Mouse (Mus musculus): ENCODE data around the gene Sugct. TPM values are rescaled to one million over a fixed set of nuclear protein-coding genes. Genes with fewer than 3 reads are reported as not detected.

The Sugct gene
- total and polyA plus RNA-seq, 2 experiments from 2014 or later = 1.4 to 2.1 TPM

DNA sequence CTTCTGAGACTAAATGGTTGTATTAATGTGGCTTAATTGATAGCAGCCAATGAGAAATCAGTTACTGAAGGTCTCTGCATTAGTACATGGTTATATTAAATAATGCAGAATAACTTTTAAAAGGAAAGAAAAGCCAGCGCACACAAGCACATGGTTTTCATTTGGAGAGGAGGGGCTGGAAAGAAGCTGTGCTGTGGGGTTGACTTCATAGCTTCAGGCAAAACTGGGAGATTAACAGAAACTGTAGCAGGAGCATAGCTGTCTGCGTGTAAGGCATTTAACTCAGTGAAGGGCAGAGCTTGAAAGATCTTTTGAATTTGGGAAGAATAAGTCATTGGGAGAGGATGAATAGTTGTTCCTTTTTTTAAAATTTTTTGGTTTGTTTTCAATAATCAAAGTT is 668.4 kb downstream of the Sugct start:
- no peaks in the 10 kb centered on the region for H3K36me3 ChIP-seq (ENCODE audit: insufficient read depth)
- DNase-seq = no peak
- no peaks in the 10 kb centered on the region for H3K9me3 ChIP-seq (ENCODE audit: low read length)
- no peak for ATAC-seq
- WGBS = 53% methylated on average over 2 of the region's 2 CpGs
- no peak overlapping the region for H3K4me2 ChIP-seq (ENCODE audit: low read depth)
- H3K4me1 ChIP-seq (ENCODE audit: insufficient read depth) = no peaks in the 10 kb centered on the region
- no peak overlapping the region for H3K27ac ChIP-seq (ENCODE audit: low read depth, low read length)
- H3K4me3 ChIP-seq (ENCODE audit: low read depth, low read length) = no peak overlapping the region
- no peak for TF ChIP-seq CTCF (IDR thresholded peaks at IDR 0.05; ENCODE audit: low read depth)
- no peaks in the 10 kb centered on the region for H3K27me3 ChIP-seq (ENCODE audit: insufficient read depth, low read length)
- H3K9ac ChIP-seq = no peak overlapping the region

DNA sequence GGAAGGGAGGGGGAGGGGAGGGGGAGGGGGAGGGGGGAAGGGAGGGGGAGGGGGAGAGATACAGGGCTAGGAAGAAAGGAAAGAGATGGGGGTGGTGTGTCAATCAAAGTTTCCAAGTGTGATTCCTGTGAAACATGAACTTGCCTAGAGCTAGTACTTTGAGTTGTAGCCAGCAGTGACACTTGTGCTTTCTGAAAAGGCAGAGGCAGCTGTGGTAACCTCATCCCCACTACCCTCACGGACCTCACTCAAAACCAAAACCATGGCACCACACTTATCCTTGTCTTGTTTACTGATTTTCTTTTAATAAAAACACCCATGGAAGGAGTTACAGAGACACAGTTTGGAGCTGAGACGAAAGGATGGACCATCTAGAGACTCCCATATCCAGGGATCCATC is 698.9 kb downstream of the Sugct start:
- Histone ChIP-seq H3K4me3 (ENCODE audit: low read depth, low read length) (no peak overlapping the region), H3K27ac (ENCODE audit: low read depth, low read length) (no peak overlapping the region), H3K27me3 (ENCODE audit: insufficient read depth, low read length) (no peaks in the 10 kb centered on the region), H3K4me1 (ENCODE audit: insufficient read depth) (no peaks in the 10 kb centered on the region), H3K36me3 (ENCODE audit: insufficient read depth) (no peaks in the 10 kb centered on the region), H3K4me2 (ENCODE audit: low read depth) (no peak overlapping the region), H3K9me3 (ENCODE audit: low read length) (no peaks in the 10 kb centered on the region), H3K9ac (no peak overlapping the region)
- 84% methylated on average over 2 of the region's 2 CpGs for WGBS
- DNase-seq = no peak
- no peak for TF ChIP-seq CTCF (IDR thresholded peaks at IDR 0.05; ENCODE audit: low read depth)
- ATAC-seq = no peak

DNA sequence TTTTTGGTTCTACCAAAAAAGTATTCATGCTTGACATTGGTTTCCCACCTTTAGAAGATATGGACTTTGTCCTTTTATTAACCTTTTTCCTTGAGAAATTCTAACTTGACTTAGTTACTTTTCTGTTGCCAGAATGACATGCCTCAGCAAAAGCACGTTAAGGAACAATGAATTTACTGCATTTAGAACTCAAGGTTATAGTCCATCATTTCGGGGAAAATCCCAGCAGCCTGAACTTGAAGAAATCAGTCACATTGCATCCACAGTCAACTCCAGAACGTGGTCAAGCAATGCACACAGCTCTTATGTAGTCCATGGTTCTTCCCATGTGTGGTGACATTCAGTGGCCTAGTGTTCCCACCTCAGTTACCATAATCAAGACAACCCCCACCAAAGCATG is 700.0 kb downstream of the Sugct start:
- H3K9ac ChIP-seq = no peak overlapping the region
- no peaks in the 10 kb centered on the region for H3K9me3 ChIP-seq (ENCODE audit: low read length)
- no peaks in the 10 kb centered on the region for H3K27me3 ChIP-seq (ENCODE audit: insufficient read depth, low read length)
- ATAC-seq (no peak), DNase-seq (no peak)
- H3K4me1 ChIP-seq (ENCODE audit: insufficient read depth) = no peaks in the 10 kb centered on the region
- no peaks in the 10 kb centered on the region for H3K36me3 ChIP-seq (ENCODE audit: insufficient read depth)
- TF ChIP-seq CTCF (IDR thresholded peaks at IDR 0.05; ENCODE audit: low read depth) = no peak
- 76% methylated on average over 3 of the region's 3 CpGs for WGBS
- no peak overlapping the region for H3K4me2 ChIP-seq (ENCODE audit: low read depth)
- no peak overlapping the region for H3K27ac ChIP-seq (ENCODE audit: low read depth, low read length)
- no peak overlapping the region for H3K4me3 ChIP-seq (ENCODE audit: low read depth, low read length)

DNA sequence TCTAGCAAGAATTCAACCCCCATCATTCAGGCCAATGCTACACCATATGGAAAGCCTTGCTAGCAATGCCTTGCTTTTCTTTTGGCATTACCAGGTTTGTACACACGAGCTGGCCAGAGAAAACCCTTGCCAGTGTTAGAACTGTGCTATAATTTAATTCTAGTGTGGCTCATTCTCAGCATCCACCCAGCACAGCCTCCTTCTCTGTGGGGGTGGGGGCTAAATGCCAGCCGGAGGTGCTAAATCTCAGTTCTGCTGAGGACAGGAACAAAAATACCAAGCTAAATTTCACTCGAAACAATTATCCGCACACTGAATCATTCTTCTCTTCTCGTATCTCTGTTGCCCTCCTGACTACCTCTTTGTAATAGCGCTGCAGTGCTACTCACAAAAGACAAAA is 717.6 kb downstream of the Sugct start:
- DNase-seq (peak; percentile 35), ATAC-seq (peak; percentile 76; the same call in 1 of the 2 replicates)
- H3K4me1 ChIP-seq (ENCODE audit: insufficient read depth) = no peaks in the 10 kb centered on the region
- H3K9me3 ChIP-seq (ENCODE audit: low read length) = no peaks in the 10 kb centered on the region
- 38% methylated on average over 6 of the region's 6 CpGs for WGBS
- no peak for TF ChIP-seq CTCF (IDR thresholded peaks at IDR 0.05; ENCODE audit: low read depth)
- H3K27ac ChIP-seq (ENCODE audit: low read depth, low read length) = peak overlapping the region; percentile 24; the same call in 1 of the 2 replicates
- H3K36me3 ChIP-seq (ENCODE audit: insufficient read depth) = no peaks in the 10 kb centered on the region
- H3K4me2 ChIP-seq (ENCODE audit: low read depth) = no peak overlapping the region
- H3K27me3 ChIP-seq (ENCODE audit: insufficient read depth, low read length) = no peaks in the 10 kb centered on the region
- no peak overlapping the region for H3K9ac ChIP-seq
- no peak overlapping the region for H3K4me3 ChIP-seq (ENCODE audit: low read depth, low read length)

DNA sequence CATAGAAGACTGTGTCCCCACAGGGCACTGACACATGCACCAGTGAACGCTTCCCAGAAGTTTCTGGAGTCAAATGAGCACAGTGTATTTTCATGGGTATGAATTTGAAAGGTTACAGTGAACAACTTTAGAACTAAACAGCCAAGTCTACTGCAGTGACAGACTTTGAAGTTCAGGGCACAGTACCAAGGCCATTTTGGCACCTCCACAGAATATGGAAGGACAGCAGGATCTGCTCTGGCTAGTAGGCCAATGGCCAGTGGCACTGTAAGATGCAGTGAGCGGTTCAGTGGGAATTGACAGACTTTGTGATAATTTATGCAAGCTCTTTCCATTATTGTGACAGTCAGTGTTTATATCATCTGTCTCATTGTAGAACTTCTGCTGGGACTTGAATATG is 724.1 kb downstream of the Sugct start:
- Histone ChIP-seq H3K9ac (no peak overlapping the region), H3K4me1 (ENCODE audit: insufficient read depth) (no peaks in the 10 kb centered on the region), H3K4me2 (ENCODE audit: low read depth) (no peak overlapping the region), H3K27ac (ENCODE audit: low read depth, low read length) (no peak overlapping the region), H3K4me3 (ENCODE audit: low read depth, low read length) (no peak overlapping the region), H3K36me3 (ENCODE audit: insufficient read depth) (no peaks in the 10 kb centered on the region), H3K9me3 (ENCODE audit: low read length) (no peaks in the 10 kb centered on the region), H3K27me3 (ENCODE audit: insufficient read depth, low read length) (no peaks in the 10 kb centered on the region)
- ATAC-seq (peak; percentile 18; the same call in 1 of the 2 replicates), DNase-seq (peak; percentile 1)
- no peak for TF ChIP-seq CTCF (IDR thresholded peaks at IDR 0.05; ENCODE audit: low read depth)
- 65% methylated on average over 2 of the region's 2 CpGs for WGBS

DNA sequence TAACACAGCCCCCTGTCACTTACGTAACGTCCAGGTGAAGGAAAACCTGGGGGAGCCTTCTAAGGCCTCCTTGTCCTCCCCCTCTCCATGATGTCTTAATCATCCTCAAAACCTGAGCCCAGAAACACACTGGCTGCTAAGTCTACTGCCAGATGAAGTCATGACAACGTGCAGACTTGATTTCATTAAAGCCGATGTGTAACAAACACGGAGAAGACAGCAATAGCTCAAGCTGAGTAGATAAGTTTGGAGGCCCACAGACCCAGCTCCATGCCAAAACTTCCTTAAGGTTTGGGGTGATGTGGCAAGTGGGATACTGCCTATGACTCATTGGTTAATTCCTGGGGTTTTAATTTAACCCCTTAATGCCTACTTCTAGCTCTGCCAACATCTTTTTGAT is 726.4 kb downstream of the Sugct start:
- DNase-seq (no peak), ATAC-seq (no peak)
- WGBS = 90% methylated on average over 5 of the region's 5 CpGs
- no peaks in the 10 kb centered on the region for H3K27me3 ChIP-seq (ENCODE audit: insufficient read depth, low read length)
- no peaks in the 10 kb centered on the region for H3K36me3 ChIP-seq (ENCODE audit: insufficient read depth)
- H3K4me3 ChIP-seq (ENCODE audit: low read depth, low read length) = no peak overlapping the region
- H3K9me3 ChIP-seq (ENCODE audit: low read length) = no peaks in the 10 kb centered on the region
- H3K4me2 ChIP-seq (ENCODE audit: low read depth) = no peak overlapping the region
- no peak overlapping the region for H3K27ac ChIP-seq (ENCODE audit: low read depth, low read length)
- no peak overlapping the region for H3K9ac ChIP-seq
- TF ChIP-seq CTCF (IDR thresholded peaks at IDR 0.05; ENCODE audit: low read depth) = no peak
- H3K4me1 ChIP-seq (ENCODE audit: insufficient read depth) = no peaks in the 10 kb centered on the region

DNA sequence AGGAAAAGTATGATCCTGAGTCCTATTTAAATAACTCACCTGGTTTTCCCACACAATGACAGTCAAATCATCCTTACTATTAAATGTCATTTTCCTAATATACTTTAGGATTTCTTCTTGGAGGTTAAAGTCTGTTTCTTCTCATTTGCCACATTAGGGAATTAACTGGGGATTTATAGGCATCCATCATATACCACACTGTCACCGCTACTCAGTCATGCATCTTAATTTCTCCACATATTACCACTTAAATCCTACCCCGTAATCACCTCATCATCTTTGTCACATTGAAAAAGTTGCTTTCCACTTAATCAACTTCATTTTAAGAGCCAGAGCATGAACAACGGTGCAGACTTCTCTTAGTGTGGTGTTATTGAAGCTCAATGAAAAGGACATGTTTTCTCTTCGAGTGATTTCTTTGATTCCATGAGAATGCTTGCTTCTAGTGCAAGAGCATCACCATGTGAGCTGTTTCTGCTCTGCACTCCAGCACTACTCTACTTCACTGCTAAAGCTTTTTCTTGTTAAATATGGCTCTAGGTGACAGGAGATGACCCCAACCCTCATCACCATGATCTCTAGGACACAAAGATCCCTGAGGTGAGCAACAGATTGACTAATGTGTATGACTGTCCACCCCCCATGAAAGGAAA is 730.4 kb downstream of the Sugct start:
- H3K4me1 ChIP-seq (ENCODE audit: insufficient read depth) = no peaks in the 10 kb centered on the region
- DNase-seq (peak; percentile 26), ATAC-seq (peak; percentile 67; the same call in 1 of the 2 replicates)
- H3K9ac ChIP-seq = no peak overlapping the region
- no peaks in the 10 kb centered on the region for H3K36me3 ChIP-seq (ENCODE audit: insufficient read depth)
- H3K9me3 ChIP-seq (ENCODE audit: low read length) = no peaks in the 10 kb centered on the region
- no peak overlapping the region for H3K4me2 ChIP-seq (ENCODE audit: low read depth)
- H3K27ac ChIP-seq (ENCODE audit: low read depth, low read length) = no peak overlapping the region
- 51% methylated on average over 4 of the region's 4 CpGs for WGBS
- TF ChIP-seq CTCF (IDR thresholded peaks at IDR 0.05; ENCODE audit: low read depth) = peak; percentile 59
- no peaks in the 10 kb centered on the region for H3K27me3 ChIP-seq (ENCODE audit: insufficient read depth, low read length)
- H3K4me3 ChIP-seq (ENCODE audit: low read depth, low read length) = no peak overlapping the region
